Mouse (Mus musculus) T-cell, adult 2 months (primary cell): ENCODE measurements around the gene Hmx1.

ENCODE experiments used
- DNase-seq: peaks from one replicate; pipeline ENCODE4 v3.0.0; 2022; ENCODE audit warnings: low spot score

Gene Hmx1

DNA sequence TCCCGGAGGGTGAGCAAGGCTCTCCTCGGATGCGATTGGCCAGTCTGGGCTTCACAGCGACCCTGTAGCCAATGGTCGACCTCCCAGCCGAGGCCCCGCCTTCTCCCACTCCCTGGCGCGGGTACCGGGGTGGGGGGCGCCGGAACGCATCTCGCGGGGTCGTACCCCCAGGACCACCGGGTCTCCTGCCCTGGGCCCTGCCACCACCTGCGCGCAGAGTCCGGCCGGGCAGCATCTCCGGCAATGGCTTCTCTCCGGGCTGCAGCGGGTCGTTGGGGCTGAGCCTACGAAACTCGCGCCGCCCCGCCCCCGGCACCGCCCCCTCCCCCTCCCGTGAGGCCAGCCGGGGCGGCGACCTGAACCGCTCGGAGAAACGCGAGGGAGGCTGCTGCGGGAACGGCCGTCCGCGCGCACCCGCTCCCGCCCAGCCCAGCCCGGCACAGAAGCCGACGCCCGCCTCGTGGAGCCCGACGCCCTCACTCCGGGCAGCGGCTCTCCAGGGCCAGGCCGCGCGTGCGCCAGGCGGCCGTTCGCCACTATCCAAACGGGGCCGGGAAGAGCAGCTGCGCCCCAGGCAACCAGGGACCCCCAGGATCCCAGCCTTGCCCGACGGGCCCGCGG lies at the start of gene Hmx1:
Hmx1 (plus strand) TSS at position 618 of the 621 bp plus-strand sequence.
- no peak for DNase-seq

DNA sequence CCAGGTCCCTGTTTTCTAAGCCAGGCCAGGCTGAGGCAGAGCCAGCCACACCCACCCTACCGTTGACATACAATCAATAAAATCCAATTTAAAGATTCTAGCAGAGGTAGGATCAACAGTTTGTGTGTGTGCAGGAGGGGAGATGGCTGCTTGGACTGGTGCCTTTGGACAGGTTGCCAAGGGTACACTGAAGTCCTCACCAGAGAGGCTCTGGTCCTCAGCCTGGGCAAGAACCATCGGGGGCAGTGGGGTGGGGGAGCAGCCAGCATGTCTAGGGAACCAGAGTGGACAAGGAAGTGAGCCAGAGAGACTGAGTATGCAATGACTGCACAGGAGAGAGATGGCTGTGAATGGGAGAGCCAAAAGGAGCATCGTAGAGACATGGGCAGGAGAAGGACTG lies 43.8 kb upstream of the Hmx1 start:
- no peak for DNase-seq

DNA sequence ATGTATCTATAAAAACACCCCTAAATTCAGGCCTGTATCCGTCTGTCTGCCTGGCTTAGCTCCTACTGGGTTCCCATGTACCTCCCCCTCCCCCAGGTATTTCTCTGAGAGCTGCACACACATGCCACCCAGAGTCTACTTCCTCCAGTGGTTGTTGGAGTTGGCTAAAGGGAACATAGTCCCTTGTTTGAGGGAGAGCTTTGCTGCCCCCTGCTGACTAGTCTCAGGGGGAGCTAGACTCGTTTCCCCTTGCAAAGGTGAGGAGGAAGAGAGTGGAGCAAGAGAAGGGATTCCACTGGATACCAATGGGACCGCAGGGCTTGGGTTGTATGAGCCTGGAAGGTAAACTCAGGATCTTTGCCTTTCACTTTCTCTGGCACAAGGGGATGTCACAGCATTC lies 40.1 kb upstream of the Hmx1 start:
- no peak for DNase-seq

DNA sequence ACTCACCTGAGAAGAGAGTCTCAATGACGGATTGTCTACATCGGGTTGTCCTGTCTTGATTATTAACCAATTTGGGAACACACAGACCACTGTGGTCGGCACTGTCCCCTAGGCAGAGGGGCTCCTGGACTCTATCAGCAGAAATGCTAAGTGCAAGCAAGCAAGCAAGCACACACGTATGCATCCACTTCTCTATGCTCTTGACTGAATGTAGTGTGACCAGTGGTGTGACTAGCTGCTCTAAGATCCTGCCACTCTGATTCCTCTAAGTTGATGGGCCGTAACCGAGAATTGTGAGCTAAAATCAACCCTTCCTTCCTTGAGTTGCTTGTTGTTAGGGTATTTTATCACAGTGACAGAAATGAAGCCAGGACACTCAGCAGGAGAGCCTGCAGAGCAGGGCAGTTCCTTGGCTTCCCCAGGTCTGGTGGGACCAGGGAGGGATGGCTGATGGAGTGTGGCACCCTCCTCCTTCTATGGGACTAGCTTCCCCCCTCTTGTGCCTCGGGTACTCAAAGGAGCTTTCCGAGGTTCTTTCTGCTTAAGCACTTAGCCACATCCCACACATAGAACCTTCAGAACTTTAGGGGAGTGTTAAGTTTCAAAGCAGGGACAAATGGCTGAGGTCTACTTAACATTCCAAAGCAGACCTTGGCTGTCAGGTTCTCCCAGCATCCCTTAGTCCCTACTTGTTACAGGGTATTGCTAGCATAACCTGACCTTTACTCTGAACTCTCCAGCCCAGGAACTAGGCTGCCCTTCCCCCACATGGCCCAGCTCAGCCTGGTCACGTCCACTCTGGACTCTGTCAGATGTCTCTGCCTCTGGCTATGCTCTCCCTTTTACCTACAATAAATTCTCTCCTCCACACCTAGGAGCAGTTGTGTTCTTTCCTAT lies 31.1 kb upstream of the Hmx1 start:
- no peak for DNase-seq

DNA sequence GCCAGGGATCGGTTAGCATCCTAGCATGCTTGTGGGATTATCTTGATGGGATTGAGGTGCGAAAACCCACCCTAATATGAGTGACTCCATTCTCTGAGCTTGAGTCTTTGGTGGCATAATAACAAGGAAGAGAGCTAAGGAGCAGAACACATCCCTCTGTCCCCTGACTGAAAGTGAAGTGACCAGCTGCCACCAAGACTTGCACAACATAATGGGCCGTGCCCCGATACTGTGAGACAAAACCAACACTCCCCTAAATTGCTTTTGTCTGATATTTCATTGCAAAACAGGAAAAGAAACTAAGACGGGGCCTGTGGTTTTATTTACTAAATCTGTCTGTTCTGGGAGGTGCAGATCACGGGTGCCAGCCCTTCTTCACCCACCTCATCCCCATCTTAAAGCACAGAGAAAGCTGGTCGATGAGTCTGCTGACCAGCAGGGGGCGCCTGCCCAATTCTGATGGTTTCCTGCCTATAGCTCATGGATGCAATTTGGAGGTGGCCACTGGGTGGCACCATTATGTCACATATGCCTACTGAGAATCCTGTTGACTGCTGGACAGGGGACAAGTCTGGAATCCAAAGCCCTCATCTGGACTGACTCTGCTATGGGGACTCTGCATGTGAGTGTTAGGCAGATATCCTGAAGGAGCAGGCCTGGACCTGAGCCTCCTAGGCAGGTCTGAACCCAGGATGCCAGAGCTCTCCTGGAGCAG lies 27.2 kb upstream of the Hmx1 start:
- peak; percentile 62 for DNase-seq

DNA sequence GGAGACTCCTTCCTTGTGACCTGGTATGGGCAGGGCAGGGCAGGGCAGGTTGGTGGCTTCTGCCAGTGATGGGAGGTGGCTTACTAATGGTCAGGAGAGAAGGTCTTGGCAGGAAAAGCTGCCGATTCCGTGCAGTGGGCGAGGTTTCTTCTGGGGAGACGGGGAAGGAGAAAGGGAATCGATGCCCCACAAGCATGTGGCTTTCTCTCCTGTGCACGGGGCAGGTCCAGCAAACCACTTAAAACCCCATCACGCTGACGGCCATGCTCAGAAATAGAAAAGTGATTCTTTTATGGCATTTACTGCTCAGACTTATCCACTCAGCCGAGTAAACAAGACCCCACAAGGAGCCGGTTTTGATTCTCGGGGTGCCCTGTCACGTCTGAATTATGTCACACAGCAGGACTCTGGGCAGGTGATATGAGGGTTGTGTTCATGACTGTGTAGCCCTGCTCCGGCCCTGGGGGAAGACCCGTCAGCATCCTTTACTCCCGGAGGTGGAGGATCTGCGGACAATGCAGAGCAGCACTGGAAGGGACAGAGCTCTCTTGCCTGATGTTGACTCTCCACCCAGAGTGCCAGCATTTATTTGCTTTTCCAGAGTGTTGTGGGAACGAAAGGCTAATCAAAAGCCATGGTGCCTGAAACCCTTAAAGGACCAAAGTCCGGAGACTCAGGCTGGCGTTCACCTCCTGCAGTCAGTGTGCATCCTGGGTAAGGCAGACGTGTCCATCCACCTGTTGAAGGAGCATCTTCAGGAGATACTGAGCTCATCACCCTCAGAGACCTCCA lies 22.5 kb upstream of the Hmx1 start:
- no peak for DNase-seq

DNA sequence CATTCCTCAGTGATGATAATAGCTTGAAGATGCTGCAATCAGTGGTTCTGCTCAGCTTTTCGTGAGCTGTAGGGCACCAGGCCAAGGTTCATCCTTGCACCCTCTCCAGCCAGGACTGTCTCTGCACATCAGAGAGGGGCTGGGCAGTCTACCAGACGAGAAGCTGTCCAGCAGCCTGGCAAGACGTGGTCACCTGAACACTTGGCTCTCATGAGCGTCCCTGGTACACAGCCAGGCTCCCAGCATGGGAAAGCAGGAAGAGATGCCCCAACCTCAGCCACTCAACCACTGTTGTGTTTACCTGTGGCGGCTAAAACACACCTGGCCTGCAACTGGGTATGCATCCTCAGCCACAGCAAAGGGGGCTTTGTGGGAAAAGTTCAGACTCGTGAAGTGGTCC lies 20.0 kb upstream of the Hmx1 start:
- no peak for DNase-seq

DNA sequence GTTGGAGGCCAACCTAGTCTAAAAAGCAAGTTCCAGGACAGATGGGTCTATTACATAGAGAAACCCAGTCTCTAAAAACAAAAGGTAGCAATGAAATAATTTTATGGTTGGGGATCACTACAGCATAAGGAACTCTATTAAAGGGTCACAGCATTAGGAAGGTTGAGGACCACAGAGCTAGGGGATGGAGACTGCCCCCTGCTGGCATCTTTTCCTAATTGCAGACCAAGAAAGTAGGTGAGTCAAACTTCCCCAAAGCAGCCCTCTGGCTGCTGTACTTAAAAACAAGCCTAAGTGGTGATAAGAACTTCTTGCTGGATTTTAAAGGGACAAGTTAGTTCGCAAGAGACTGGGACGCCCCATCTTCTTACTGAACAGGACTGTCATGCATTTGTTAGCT lies 9.8 kb upstream of the Hmx1 start:
- no peak for DNase-seq

DNA sequence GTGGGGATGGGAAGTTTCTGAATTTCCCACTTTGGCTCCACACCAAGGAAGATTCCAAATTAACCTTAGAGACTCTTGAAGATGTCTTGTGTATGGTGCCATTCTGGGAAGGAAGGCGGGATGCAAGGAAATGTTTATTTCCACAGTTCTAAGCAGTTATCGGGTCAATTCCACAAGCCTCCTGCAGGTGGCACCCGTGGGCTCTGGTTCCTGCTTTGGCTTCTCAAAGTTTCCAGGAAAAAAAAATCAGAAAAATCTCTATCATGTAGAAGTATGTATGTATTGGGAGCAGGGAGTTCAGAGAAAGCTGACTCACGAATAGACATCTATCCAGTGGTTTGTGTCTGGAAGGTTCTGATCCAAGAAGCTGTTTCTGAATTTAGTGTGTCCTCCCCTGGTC lies 9.1 kb upstream of the Hmx1 start:
- DNase-seq, result no peak

DNA sequence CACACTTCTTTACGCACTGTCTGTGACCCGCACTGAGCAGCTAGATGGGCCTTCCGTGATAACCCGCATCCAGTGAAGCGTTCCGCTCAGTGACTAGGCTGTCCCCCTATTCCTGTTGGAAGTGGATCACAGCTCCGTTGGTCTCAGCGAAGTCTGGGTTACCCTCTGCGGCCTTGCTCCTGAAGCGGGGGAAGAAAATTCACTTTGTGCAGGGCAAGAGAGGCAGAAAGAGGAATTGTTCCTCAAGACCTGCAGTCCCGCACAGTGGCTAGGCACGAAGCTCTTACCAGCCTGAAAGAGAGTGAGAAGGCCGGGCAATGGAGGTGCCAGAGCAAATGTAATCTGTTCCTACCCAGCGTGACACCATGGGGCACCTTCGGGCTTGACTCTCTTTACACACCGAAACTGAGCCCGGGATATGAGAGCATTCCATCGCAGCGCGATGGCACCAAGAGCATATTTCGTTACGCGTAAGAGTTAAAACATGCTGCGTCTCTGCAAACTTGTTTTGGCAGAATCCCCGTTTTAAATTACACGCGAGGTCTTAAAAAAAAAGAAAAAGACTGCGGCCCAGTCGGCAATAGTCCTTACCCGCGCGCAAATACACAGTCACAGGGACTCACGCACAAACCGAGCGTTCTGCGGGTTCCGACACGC lies 946 bp upstream of the Hmx1 start:
- DNase-seq, result no peak

DNA sequence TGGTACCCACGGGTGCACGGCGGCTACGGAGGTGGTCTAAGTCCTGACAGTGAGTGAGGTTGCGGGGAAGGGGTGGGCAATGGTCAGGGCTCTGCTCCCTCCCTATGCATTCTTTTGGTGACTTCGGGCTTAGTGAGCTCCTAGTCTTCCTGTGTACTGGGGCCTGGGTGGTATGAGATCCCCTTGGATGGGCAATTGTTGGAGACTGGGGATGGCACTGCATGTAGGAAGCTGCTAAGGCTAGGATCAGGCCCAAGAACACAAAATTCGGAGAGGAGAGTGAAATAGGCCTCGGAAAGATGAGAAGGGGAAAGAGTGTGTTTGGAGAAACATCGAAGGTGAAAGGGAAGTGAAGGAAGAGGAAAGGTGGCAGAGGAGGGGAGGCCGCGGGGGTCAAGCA lies 533 bp downstream of the Hmx1 start:
- DNase-seq, result no peak

DNA sequence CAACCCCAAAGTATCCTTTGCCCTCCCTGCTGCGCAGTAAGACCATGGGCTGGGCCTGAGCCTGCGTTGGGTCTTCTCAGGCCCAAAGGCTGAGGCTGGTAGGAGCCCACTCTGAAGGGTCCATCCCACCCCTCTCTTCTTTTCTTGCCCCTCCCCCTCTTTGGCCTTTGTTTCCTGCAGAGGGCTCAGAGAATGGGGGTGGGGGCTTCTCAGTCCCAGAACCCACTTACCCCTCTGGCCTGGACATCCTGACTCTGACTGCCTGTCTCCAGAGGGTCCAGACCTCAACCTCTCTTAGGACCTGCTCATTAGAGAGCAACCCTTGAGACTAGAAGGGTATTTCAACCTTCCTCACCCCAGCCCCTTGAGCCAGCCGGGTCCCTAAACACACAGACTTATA lies 1.0 kb downstream of the Hmx1 start:
- no peak for DNase-seq

DNA sequence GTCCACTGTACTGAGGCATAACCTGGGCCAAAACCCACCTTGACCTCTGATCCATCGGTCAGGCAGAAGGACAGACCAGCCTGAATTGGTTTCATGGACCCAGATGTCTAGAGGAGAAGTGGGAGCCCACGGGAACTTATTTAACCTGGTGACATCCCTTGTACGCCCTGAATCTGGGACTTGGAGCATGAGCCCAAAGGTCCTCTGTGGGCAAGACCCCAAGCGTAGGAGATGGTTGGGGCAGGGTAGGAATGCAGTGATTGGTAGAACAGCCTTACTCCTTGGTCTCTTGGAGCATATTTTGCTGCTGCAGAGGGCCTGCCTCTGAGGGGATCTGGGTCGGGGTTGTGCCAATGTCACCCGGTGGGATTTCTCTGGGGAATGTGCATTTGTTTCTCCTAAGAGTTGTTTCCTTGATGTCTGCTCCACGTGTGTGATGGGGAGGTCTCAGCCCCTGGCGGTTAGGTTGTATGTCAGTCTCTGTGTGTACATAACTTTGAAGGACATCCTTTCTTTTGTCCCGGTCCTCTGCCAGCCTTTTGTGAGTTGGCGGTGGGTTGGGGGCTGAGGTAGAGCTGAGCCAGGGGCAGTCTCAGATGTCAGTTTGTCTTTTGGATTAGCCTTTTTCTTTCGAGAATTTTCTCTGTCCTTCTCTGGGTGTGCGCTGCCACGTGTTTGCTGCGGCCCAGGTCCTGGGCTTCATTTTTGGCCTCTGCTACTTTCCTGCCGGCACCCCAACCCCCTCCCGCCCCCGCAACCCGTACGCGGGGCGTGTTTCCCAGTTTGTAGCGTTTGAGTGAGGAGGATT lies 2.1 kb downstream of the Hmx1 start:
- no peak for DNase-seq

DNA sequence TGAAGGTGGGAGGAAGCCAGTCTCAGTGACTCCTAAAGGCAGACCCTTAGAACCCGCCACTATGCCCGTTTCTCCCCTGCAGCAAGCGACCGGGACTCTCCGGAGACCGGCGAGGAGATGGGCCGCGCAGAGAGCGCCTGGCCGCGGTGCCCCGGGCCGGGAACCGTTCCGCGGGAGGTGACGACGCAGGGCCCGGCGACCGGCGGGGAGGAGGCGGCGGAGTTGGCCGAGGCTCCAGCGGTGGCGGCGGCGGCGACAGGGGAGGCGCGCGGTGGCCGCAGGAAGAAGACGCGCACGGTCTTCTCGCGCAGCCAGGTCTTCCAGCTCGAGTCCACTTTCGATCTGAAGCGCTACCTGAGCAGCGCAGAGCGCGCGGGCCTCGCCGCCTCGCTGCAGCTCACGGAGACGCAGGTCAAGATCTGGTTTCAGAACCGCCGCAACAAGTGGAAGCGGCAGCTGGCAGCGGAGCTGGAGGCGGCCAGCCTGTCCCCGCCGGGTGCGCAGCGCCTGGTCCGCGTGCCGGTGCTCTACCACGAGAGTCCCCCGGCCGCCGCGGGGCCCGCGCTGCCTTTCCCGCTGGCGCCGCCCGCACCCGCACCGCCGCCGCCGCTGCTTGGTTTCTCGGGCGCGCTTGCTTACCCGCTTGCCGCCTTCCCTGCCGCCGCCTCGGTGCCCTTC lies 2.9 kb downstream of the Hmx1 start:
- no peak for DNase-seq

DNA sequence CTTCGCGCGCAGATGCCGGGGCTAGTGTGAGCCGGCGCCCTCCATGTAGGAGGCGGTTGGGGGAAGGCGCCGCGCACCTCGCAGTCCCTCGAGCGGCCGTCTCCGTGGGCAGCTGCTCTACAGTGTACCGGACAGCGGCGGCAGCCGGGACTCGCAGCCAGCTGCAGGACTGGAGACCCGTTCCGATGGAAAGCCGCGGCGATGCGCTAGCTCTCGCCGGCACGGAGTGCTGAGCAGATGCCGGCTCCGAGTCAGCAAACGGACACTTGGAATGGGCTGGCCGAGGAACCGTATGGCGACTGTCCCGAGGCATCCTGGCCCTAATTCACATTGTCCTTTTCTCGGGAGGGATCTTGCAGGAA lies 3.4 kb downstream of the Hmx1 start:
- DNase-seq, result no peak

DNA sequence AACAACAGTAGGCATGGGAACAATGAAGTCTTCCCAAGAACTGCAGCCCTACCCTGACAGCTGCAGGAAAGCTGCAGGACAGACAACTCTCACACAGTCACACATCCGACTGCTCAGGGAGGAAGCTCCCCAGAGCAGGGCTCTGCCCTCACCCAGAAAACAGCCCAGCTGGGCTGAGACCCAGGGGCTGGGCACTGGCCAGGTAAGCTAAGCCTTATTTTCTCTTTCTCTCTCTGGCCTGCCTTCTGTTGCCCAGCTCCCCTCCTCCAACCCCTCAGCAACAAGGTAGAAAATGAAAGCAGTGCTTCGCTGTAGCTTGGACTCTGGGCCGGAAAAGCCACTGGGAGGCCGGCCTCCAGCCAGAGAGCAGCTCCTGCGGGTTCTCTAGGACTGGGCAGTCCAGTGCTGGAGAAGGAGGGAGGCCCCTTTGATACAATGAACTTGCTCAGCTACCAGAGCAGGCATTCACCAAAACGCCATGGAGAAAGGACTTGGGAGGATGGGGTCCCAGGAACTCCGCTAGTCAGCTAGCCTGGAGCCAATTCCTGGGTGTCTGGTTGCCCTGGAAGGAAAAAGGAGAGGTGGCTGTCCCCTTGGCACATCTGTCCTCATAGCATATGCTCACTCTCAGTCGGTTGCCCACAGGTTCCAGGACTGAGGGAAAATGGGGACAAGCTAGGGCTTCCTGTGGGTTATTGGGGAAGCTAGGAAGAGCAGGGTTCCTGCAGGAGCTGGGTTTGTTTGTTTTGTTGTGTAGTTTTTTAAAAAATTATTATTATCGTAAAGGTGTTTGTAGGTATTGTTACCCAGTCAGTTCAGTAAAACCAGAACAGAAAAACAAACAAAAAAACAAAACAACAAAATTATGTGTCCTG lies 6.9 kb downstream of the Hmx1 start:
- no peak for DNase-seq

DNA sequence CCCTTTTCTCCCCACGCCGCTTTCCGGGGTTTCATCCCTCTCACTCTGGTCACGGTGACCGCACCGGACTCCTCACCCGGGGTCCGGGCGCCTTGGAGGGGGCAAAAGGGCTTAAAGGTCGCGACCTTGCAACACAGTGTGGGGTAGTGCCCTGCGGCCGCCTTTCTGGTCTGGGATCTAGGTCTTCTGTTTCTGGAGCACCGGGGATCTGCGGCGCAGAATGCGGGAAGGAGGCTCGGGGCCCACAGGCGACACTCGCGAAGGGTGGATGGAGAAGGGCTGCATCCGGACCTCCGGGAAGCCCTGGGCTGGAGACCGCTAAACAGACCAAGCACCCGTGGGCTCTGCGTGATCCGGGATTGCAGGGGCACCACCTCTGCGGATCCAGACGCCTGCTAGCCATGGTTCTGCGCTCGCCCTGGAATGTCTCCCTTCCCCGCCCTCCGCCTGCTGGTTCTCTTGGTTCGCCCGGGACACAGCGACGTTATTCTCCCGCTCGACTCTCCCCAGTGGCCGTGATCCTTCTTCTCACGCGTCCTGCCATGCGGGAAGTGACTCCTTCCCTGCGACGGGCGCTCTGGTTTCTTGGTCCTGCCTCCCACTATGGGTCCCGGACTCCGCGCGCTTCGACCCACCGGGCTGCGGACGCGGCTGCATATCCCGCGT lies 8.2 kb downstream of the Hmx1 start:
- no peak for DNase-seq

DNA sequence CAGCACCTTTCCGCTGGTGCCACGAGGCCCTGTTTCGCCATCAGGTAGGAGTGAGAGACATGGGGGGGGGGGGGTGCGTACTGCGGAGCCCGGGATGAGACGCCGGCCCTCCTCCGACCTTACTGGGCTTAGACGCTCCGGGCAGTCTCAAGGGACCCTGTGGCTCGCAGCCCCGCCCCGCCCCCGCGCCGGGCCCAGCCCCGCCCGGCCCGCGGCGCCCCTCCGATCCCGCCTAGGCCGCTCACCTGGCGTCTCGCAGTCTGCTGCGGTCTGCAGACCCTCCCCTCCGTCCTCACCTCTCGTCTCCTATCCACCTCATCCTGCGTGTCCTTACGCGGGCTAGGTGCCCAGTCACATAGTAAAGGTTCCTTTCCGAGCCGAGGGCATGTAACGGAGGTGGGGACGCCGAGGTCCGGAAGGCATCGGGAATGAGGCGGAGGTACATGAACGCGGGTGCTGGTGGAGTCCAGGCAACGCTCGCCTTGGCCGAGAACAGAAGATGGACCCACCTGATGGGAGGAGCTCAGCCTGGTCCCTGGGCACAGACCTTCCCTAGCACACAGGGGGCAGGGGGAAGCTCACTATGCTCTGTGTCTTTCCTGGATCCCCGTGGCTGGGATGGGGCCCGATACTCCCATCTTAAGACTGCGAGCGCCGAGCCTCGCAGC lies 8.9 kb downstream of the Hmx1 start:
- DNase-seq, result no peak
